In the genomic region with DNA sequence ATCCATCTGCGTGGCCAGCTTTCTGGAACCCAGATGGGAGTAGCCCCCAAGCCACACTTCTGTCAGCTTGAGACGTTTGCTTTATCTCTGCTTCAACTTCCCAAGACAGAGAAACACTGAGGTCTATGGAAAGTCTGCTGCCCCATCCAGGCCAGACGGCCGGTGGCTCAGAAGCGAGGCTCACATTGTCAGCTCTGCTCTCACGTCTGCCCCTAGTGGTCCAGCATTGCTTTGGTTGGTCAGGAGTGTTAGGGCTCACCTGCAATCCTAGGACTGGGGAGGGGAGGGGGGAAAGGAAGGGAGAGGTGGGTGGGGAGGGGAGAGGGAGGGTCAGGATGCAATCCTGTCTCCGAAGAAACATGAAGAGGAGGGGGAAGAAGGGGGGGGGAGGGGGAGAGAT, we compare ENCODE assay signal across 8 mouse cellular contexts. TPM values are rescaled to one million over a fixed set of nuclear protein-coding genes. Genes with fewer than 3 reads are reported as not detected.
DNase-seq lines count a peak whose midpoint lies in the region; ATAC-seq and TF ChIP-seq lines count a peak whose summit lies in the region.

No protein-coding gene starts in this region.

- H3K4me3 ChIP-seq in cortical plate, adult 2 months (ENCODE audit: insufficient read depth, low read length), result no peak overlapping the region
- H3K4me3 ChIP-seq in liver, embryonic 13.5 days (replicated peaks), result no peak overlapping the region
- H3K4me3 ChIP-seq in heart, embryonic 11.5 days (ENCODE audit: low read depth, low read length), result no peak overlapping the region

- TF ChIP-seq POLR2A in cortical plate, adult 2 months (IDR thresholded peaks at IDR 0.05; ENCODE audit: extremely low read depth, insufficient read depth, low read length), result no peak

- H3K27ac ChIP-seq in cortical plate, adult 2 months (ENCODE audit: insufficient read depth, low read length), result no peak overlapping the region
- H3K27ac ChIP-seq in liver, embryonic 13.5 days, result no peak overlapping the region
- H3K27ac ChIP-seq in heart, embryonic 11.5 days (ENCODE audit: low read depth, low read length), result no peak overlapping the region

- H3K9ac ChIP-seq in liver, embryonic 13.5 days, result no peak overlapping the region
- H3K9ac ChIP-seq in heart, embryonic 11.5 days (ENCODE audit: low read depth, low read length), result no peak overlapping the region

- peak; percentile 62 for TF ChIP-seq CTCF in cortical plate, adult 2 months (IDR thresholded peaks at IDR 0.05; ENCODE audit: extremely low read depth, insufficient read depth, low read length)

- WGBS in liver, embryonic 13.5 days (ENCODE audit: insufficient replicate concordance), result 18% methylated on average over 7 of the region's 7 CpGs
- whole genome bisulfite sequencing in heart, embryonic 11.5 days (ENCODE audit: insufficient replicate concordance), result 12% methylated on average over 7 of the region's 7 CpGs

- H3K4me1 ChIP-seq in cortical plate, adult 2 months (ENCODE audit: control insufficient read depth, insufficient read depth, low read length), result peaks cover 2% of the 10 kb centered on the region; the same call in 1 of the 2 replicates
- H3K4me1 ChIP-seq in liver, embryonic 13.5 days (replicated peaks), result peaks cover 20% of the 10 kb centered on the region
- no peaks in the 10 kb centered on the region for H3K4me1 ChIP-seq in heart, embryonic 11.5 days (ENCODE audit: control insufficient read depth, insufficient read depth, low read length)

- DNase-seq in gastrocnemius, postnatal 10 days, result peak; percentile 38
- DNase-seq in gastrocnemius, adult 18-20 months (ENCODE audit: low spot score), result no peak
- peak; percentile 38 for DNase-seq in right cerebral cortex, postnatal 14 days
- no peak for DNase-seq in right cerebral cortex, adult 2 months (ENCODE audit: low spot score in 2 of 2)
- peak; percentile 17 for DNase-seq in liver, embryonic 13.5 days
- DNase-seq in thymus, postnatal 14 days, result peak; percentile 60

- no peaks in the 10 kb centered on the region for H3K36me3 ChIP-seq in liver, embryonic 13.5 days
- no peaks in the 10 kb centered on the region for H3K36me3 ChIP-seq in heart, embryonic 11.5 days (ENCODE audit: control insufficient read depth, insufficient read depth, low read length)

- no peaks in the 10 kb centered on the region for H3K9me3 ChIP-seq in liver, embryonic 13.5 days (replicated peaks)
- no peaks in the 10 kb centered on the region for H3K9me3 ChIP-seq in heart, embryonic 11.5 days (replicated peaks; ENCODE audit: control insufficient read depth, low read length)

- ATAC-seq in liver, embryonic 13.5 days (ENCODE audit: low read depth), result no peak
- no peak for ATAC-seq in heart, embryonic 11.5 days (replicated peaks; ENCODE audit: insufficient number of reproducible peaks, low FRiP score, low TSS enrichment)

- no peak overlapping the region for H3K4me2 ChIP-seq in liver, embryonic 13.5 days
- no peak overlapping the region for H3K4me2 ChIP-seq in heart, embryonic 11.5 days

- no peaks in the 10 kb centered on the region for H3K27me3 ChIP-seq in liver, embryonic 13.5 days
- no peaks in the 10 kb centered on the region for H3K27me3 ChIP-seq in heart, embryonic 11.5 days (ENCODE audit: control insufficient read depth, insufficient read depth, low read length)

RNA-seq across cellular contexts. Expression of a gene that starts 38.8 kb away (rescaled TPM):
- 10 to 100 TPM in 1 of 2 experiments, 1 to 10 TPM in 1; 8.3 to 10.7 TPM for total RNA-seq in gastrocnemius, postnatal 10 days (2021)
- total RNA-seq in gastrocnemius, adult 18-20 months (2021), result 1 to 10 TPM; 2.1 to 2.6 TPM
- 28.6 and 29.2 TPM in 2 replicates for polyA plus RNA-seq in cortical plate, adult 2 months (2012; rRNA removed)
- 0.45 and 0.58 TPM in 2 replicates for polyA plus RNA-seq in liver, embryonic 13.5 days (2015; fragmentation: Nextera tagmentation; extraction: Ambion mirVana)
- polyA plus RNA-seq in heart, embryonic 11.5 days (2014; fragmentation: Nextera tagmentation; extraction: Ambion mirVana), result 0.14 TPM in 1 of 2 replicates, not detected in the other

RNA-seq across cellular contexts. Expression of a gene that starts 48.6 kb away (rescaled TPM):
- 1 to 10 TPM in 1 of 2 experiments, under 1 TPM in 1; 0.82 to 1.8 TPM for total RNA-seq in gastrocnemius, postnatal 10 days (2021)
- under 1 TPM in 1 of 2 experiments, not detected in 1; 0.26 TPM for total RNA-seq in gastrocnemius, adult 18-20 months (2021)
- 2.2 and 2.6 TPM in 2 replicates for polyA plus RNA-seq in cortical plate, adult 2 months (2012; rRNA removed)
- 10.8 and 12.8 TPM in 2 replicates for polyA plus RNA-seq in liver, embryonic 13.5 days (2015; fragmentation: Nextera tagmentation; extraction: Ambion mirVana)
- polyA plus RNA-seq in heart, embryonic 11.5 days (2014; fragmentation: Nextera tagmentation; extraction: Ambion mirVana), result 7.2 and 8.0 TPM in 2 replicates

Comparison
In these comparisons a context has a peak if more than half of its experiments do, and no peak if none do; other contexts are left out.
1. DNase-seq: peak in gastrocnemius, postnatal 10 days (single experiment), right cerebral cortex, postnatal 14 days (single experiment), liver, embryonic 13.5 days (single experiment) and thymus, postnatal 14 days (single experiment); none in gastrocnemius, adult 18-20 months (single experiment) and right cerebral cortex, adult 2 months (0 of 2).
2. RNA of a gene that starts 38.8 kb away (polyA plus RNA-seq): 28.6 to 29.2 TPM in cortical plate, adult 2 months; 0.45 to 0.58 TPM in liver, embryonic 13.5 days and 0.14 TPM in heart, embryonic 11.5 days; every median in the first group is over 10 times any median in the second.